Mouse (Mus musculus): Measurements from ENCODE around the gene Lep. TPM values are rescaled to one million over a fixed set of nuclear protein-coding genes. Genes with fewer than 3 reads are reported as not detected.

The Lep gene
- polyA plus RNA-seq, 1 experiment from 2014 or later, result not detected

DNA sequence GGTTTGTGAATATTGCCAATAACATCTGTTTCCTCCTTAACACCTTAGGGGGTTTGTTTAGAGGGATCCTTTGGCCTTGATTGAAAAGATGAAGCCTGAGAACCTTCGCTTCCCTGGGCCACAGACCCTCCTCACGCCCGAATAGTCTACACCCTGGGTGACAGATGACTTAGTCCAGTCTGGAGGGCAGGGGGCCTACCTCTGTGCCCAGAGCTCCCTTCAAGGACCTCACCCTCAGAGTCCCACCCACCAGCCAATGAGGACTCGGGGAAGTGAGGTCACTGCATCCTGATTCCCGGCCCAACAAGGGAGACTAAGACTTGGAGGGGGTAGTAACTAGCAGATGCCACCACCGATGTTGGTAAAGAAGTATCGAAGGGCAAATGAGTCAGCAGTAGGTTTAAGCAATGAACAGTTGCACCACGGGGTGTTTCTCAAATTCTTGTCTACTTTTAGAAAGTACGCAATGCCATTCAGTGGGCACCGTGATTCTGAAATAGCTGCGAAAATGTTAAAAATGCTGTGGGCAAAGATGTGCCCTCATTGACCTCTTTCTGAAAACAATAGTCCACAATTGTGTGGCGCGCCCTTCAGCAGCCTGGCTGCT is 28.2 kb upstream of the Lep start:
- Histone ChIP-seq H3K36me3 (replicated peaks; ENCODE audit: control insufficient read depth, insufficient read depth, low read depth, low read length) (no peaks in the 10 kb centered on the region), H3K9ac (replicated peaks; ENCODE audit: low read length) (no peak overlapping the region), H3K4me1 (ENCODE audit: control insufficient read depth, insufficient read depth, low read length) (no peaks in the 10 kb centered on the region), H3K4me2 (ENCODE audit: low read depth, low read length) (no peak overlapping the region), H3K4me3 (ENCODE audit: low read depth, low read length) (no peak overlapping the region), H3K9me3 (replicated peaks; ENCODE audit: control insufficient read depth, low read length) (no peaks in the 10 kb centered on the region), H3K27ac (replicated peaks; ENCODE audit: low read depth, low read length) (no peak overlapping the region), H3K27me3 (ENCODE audit: control insufficient read depth, insufficient read depth, low read length) (no peaks in the 10 kb centered on the region)
- DNase-seq (ENCODE audit: low spot score), result no peak
- WGBS, result 83% methylated on average over 13 of the region's 13 CpGs
- no peak for ATAC-seq (replicated peaks; ENCODE audit: insufficient number of reproducible peaks, low FRiP score, low TSS enrichment, low read depth)

DNA sequence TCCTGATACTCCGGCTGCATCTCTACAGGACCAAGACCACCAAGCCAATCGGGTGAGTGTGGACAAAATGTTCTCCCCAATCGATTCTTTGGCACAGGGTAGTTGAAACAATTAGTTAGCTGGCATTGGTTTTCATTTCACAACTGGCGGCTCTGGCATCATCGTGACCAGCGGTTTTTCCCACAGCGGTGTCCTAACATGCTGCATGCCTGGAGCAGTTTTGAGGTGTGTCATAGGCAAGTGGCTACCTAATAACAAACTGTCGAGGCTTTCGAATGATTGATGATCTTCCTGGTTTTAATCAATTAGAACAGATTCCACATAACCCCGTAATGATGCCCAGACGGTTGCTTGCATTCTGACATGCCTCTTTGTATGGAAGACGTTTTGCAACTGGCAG is 27.6 kb upstream of the Lep start:
- H3K27ac ChIP-seq (replicated peaks; ENCODE audit: low read depth, low read length), result no peak overlapping the region
- 77% methylated on average over 12 of the region's 12 CpGs for WGBS
- H3K4me1 ChIP-seq (ENCODE audit: control insufficient read depth, insufficient read depth, low read length), result no peaks in the 10 kb centered on the region
- no peaks in the 10 kb centered on the region for H3K9me3 ChIP-seq (replicated peaks; ENCODE audit: control insufficient read depth, low read length)
- DNase-seq (ENCODE audit: low spot score), result no peak
- H3K27me3 ChIP-seq (ENCODE audit: control insufficient read depth, insufficient read depth, low read length), result no peaks in the 10 kb centered on the region
- no peaks in the 10 kb centered on the region for H3K36me3 ChIP-seq (replicated peaks; ENCODE audit: control insufficient read depth, insufficient read depth, low read depth, low read length)
- no peak overlapping the region for H3K4me3 ChIP-seq (ENCODE audit: low read depth, low read length)
- H3K4me2 ChIP-seq (ENCODE audit: low read depth, low read length), result no peak overlapping the region
- H3K9ac ChIP-seq (replicated peaks; ENCODE audit: low read length), result no peak overlapping the region
- no peak for ATAC-seq (replicated peaks; ENCODE audit: insufficient number of reproducible peaks, low FRiP score, low TSS enrichment, low read depth)

DNA sequence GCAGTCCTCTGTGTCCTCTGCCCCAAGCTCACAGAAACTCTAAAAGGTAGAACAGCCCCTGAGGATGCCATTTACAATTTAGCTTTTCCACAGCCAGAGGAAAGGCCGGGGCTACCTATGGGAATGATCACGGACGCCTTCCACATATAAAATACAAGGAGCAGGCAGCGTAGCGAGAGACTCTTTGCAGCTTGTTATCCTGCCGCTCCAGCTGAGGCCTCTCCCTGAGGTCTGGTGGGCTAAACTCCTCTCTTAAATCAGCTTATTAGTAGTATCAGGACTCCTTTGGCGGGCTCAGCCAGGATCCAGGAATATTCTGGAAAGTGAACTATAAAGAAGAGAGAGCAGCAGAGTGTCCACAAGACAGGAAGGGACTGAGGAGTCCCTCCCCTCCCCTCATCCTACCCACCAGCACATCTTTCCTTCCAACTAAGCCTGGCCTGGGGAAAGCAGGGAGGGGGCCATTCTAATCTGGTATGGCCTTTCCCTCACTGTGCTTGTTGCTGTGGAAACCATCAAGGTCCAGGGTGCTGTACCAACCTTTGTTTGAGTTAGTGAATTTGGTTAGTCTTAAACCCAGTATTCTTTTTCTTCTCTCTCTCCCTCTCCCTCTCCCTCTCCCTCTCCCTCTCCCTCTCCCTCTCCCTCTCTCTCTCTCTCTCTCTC is 25.9 kb upstream of the Lep start:
- H3K9ac ChIP-seq (replicated peaks; ENCODE audit: low read length), result no peak overlapping the region
- no peak for DNase-seq (ENCODE audit: low spot score)
- no peak overlapping the region for H3K4me3 ChIP-seq (ENCODE audit: low read depth, low read length)
- H3K4me1 ChIP-seq (ENCODE audit: control insufficient read depth, insufficient read depth, low read length), result no peaks in the 10 kb centered on the region
- no peaks in the 10 kb centered on the region for H3K36me3 ChIP-seq (replicated peaks; ENCODE audit: control insufficient read depth, insufficient read depth, low read depth, low read length)
- no peak overlapping the region for H3K27ac ChIP-seq (replicated peaks; ENCODE audit: low read depth, low read length)
- no peak overlapping the region for H3K4me2 ChIP-seq (ENCODE audit: low read depth, low read length)
- no peaks in the 10 kb centered on the region for H3K9me3 ChIP-seq (replicated peaks; ENCODE audit: control insufficient read depth, low read length)
- whole genome bisulfite sequencing, result 74% methylated on average over 7 of the region's 7 CpGs
- H3K27me3 ChIP-seq (ENCODE audit: control insufficient read depth, insufficient read depth, low read length), result no peaks in the 10 kb centered on the region
- ATAC-seq (replicated peaks; ENCODE audit: insufficient number of reproducible peaks, low FRiP score, low TSS enrichment, low read depth), result no peak

DNA sequence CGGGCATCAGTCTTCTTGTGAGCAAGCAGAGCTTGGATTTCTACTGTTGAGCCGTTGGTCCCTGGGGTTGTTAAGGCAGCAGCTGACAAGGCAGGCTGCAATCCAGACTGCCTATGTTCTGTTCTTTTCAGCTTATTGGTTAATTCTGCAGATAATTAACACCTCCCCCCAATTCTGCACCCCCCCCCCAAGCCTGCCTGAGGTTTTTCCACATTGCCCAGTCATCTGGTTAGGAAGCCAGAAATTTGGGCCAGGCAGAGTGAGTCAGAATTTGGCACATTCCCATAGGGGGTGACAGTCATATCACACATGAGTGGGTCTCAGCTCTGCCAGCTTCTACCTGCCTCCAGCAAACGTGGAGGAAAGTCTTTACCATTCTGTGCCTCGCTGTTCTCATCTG is 23.3 kb upstream of the Lep start:
- Histone ChIP-seq H3K27ac (replicated peaks; ENCODE audit: low read depth, low read length) (no peak overlapping the region), H3K4me3 (ENCODE audit: low read depth, low read length) (no peak overlapping the region), H3K36me3 (replicated peaks; ENCODE audit: control insufficient read depth, insufficient read depth, low read depth, low read length) (no peaks in the 10 kb centered on the region), H3K4me2 (ENCODE audit: low read depth, low read length) (no peak overlapping the region), H3K27me3 (ENCODE audit: control insufficient read depth, insufficient read depth, low read length) (no peaks in the 10 kb centered on the region), H3K9ac (replicated peaks; ENCODE audit: low read length) (no peak overlapping the region), H3K9me3 (replicated peaks; ENCODE audit: control insufficient read depth, low read length) (no peaks in the 10 kb centered on the region), H3K4me1 (ENCODE audit: control insufficient read depth, insufficient read depth, low read length) (no peaks in the 10 kb centered on the region)
- DNase-seq (ENCODE audit: low spot score) (no peak), ATAC-seq (replicated peaks; ENCODE audit: insufficient number of reproducible peaks, low FRiP score, low TSS enrichment, low read depth) (no peak)
- WGBS, result 58% methylated on average over 4 of the region's 4 CpGs

DNA sequence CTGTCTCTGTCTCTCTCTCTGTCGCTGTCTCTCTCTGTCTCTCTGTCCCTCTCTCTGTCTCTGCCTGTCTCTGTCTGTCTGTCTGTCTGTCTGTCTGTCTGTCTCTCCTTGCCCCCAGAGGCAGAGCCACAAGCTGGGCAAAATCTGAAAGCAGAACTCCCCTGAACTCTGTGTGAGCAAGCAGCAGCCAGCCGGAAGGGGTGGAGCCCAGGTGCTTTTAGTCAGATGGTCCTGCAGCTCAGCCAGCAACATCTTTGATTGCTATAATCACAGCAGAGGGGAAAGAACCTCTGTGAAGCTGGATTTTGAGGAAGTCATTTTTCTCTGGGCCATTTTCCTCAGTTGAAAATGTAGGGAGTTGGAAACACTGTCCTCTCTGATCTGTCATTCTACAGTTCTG is 19.8 kb upstream of the Lep start:
- no peak for ATAC-seq (replicated peaks; ENCODE audit: insufficient number of reproducible peaks, low FRiP score, low TSS enrichment, low read depth)
- no peaks in the 10 kb centered on the region for H3K27me3 ChIP-seq (ENCODE audit: control insufficient read depth, insufficient read depth, low read length)
- no peaks in the 10 kb centered on the region for H3K36me3 ChIP-seq (replicated peaks; ENCODE audit: control insufficient read depth, insufficient read depth, low read depth, low read length)
- no peak for DNase-seq (ENCODE audit: low spot score)
- no peak overlapping the region for H3K4me2 ChIP-seq (ENCODE audit: low read depth, low read length)
- no peaks in the 10 kb centered on the region for H3K4me1 ChIP-seq (ENCODE audit: control insufficient read depth, insufficient read depth, low read length)
- no peak overlapping the region for H3K4me3 ChIP-seq (ENCODE audit: low read depth, low read length)
- no peaks in the 10 kb centered on the region for H3K9me3 ChIP-seq (replicated peaks; ENCODE audit: control insufficient read depth, low read length)
- 79% methylated on average over 2 of the region's 2 CpGs for WGBS
- H3K27ac ChIP-seq (replicated peaks; ENCODE audit: low read depth, low read length), result no peak overlapping the region
- no peak overlapping the region for H3K9ac ChIP-seq (replicated peaks; ENCODE audit: low read length)

DNA sequence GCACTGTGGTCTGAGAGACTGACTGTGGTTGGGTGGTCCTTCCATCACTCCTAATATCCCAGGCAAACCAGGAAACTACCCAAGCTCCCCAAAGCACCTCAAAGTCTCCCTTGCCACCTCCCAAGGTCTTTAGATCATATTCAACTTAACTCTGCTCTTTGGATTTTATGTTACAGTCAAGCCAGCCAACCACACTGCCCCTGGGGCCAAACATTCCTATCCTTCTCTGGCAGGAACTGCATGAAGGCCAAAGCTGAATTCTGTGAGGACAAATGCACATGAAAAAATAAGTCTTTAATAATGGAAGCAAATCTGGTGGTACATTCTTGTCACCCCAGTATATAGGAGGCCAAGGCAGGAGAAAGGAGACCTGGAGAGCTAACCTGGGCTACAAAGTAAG is 16.0 kb upstream of the Lep start:
- Histone ChIP-seq H3K27ac (replicated peaks; ENCODE audit: low read depth, low read length) (no peak overlapping the region), H3K4me3 (ENCODE audit: low read depth, low read length) (no peak overlapping the region), H3K27me3 (ENCODE audit: control insufficient read depth, insufficient read depth, low read length) (no peaks in the 10 kb centered on the region), H3K36me3 (replicated peaks; ENCODE audit: control insufficient read depth, insufficient read depth, low read depth, low read length) (no peaks in the 10 kb centered on the region), H3K9ac (replicated peaks; ENCODE audit: low read length) (no peak overlapping the region), H3K4me1 (ENCODE audit: control insufficient read depth, insufficient read depth, low read length) (no peaks in the 10 kb centered on the region), H3K4me2 (ENCODE audit: low read depth, low read length) (no peak overlapping the region), H3K9me3 (replicated peaks; ENCODE audit: control insufficient read depth, low read length) (no peaks in the 10 kb centered on the region)
- ATAC-seq (replicated peaks; ENCODE audit: insufficient number of reproducible peaks, low FRiP score, low TSS enrichment, low read depth) (no peak), DNase-seq (ENCODE audit: low spot score) (no peak)

DNA sequence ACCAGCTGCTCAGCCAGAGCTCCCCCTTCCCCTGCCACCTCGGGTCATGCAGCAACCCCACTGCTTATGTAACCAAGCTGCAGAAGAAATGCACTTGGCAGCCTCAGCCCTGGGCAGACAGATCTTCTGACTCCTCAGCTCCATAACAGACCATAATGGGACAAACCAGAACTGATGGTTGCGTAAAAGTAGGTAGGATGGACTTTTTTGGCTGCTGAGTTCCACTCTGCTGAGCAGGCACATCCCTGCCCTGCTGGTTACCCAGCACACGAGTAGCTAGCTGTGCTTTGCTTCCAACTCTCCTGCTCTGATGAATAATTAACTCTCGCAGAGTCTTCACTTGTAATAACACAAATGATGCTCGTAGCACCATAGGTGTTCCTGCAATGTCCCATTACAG is 10.1 kb upstream of the Lep start:
- Histone ChIP-seq H3K4me3 (ENCODE audit: low read depth, low read length) (no peak overlapping the region), H3K4me1 (ENCODE audit: control insufficient read depth, insufficient read depth, low read length) (no peaks in the 10 kb centered on the region), H3K9ac (replicated peaks; ENCODE audit: low read length) (no peak overlapping the region), H3K27me3 (ENCODE audit: control insufficient read depth, insufficient read depth, low read length) (no peaks in the 10 kb centered on the region), H3K27ac (replicated peaks; ENCODE audit: low read depth, low read length) (no peak overlapping the region), H3K4me2 (ENCODE audit: low read depth, low read length) (no peak overlapping the region), H3K9me3 (replicated peaks; ENCODE audit: control insufficient read depth, low read length) (no peaks in the 10 kb centered on the region), H3K36me3 (replicated peaks; ENCODE audit: control insufficient read depth, insufficient read depth, low read depth, low read length) (no peaks in the 10 kb centered on the region)
- ATAC-seq (replicated peaks; ENCODE audit: insufficient number of reproducible peaks, low FRiP score, low TSS enrichment, low read depth) (no peak), DNase-seq (ENCODE audit: low spot score) (no peak)
- 61% methylated on average over 5 of the region's 5 CpGs for WGBS

DNA sequence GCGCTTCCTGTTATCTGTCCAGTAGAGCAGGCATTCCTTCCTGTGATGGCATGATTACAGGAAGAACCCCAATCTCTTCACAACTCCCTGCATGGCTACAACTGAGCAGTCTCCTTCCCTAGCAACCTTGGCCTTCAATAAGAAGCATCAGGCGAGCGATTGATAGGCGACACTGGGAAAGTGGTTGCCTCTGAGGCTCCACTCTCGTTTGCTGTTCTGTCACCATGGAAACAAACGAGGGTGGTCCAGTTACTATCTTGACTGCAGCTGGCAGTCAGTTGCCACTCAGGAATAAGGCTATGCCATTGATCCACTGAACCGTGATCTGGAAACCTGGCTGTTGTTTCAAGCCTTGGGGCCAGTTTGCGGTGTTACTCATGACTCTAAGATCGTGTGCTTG is 7.8 kb upstream of the Lep start:
- Histone ChIP-seq H3K4me2 (ENCODE audit: low read depth, low read length) (no peak overlapping the region), H3K36me3 (replicated peaks; ENCODE audit: control insufficient read depth, insufficient read depth, low read depth, low read length) (no peaks in the 10 kb centered on the region), H3K4me3 (ENCODE audit: low read depth, low read length) (no peak overlapping the region), H3K9ac (replicated peaks; ENCODE audit: low read length) (no peak overlapping the region), H3K4me1 (ENCODE audit: control insufficient read depth, insufficient read depth, low read length) (no peaks in the 10 kb centered on the region), H3K27me3 (ENCODE audit: control insufficient read depth, insufficient read depth, low read length) (no peaks in the 10 kb centered on the region), H3K27ac (replicated peaks; ENCODE audit: low read depth, low read length) (no peak overlapping the region), H3K9me3 (replicated peaks; ENCODE audit: control insufficient read depth, low read length) (no peaks in the 10 kb centered on the region)
- 70% methylated on average over 9 of the region's 9 CpGs for WGBS
- DNase-seq (ENCODE audit: low spot score) (no peak), ATAC-seq (replicated peaks; ENCODE audit: insufficient number of reproducible peaks, low FRiP score, low TSS enrichment, low read depth) (no peak)
